Comparison of ENCODE assay signal across 22 mouse cellular contexts in genomic region chr14:74889304-74889703, GRCm38 (mm10). TPM values are rescaled to one million over a fixed set of nuclear protein-coding genes. Genes with fewer than 3 reads are reported as not detected.
DNase-seq lines count a peak whose midpoint lies in the region; ATAC-seq and TF ChIP-seq lines count a peak whose summit lies in the region.
"Had no signal": no experiment of that assay in that cellular context is flagged by ENCODE, and none has a peak within 500 bp of the region (broad histone marks: within the 10 kb centered on the region; RNA-seq: fewer than 3 reads in every experiment).

No protein-coding gene starts in this region.

- no peaks in the 10 kb centered on the region for H3K27me3 ChIP-seq in liver, embryonic 11.5 days (replicated peaks; ENCODE audit: control insufficient read depth, insufficient read depth, low read length)
- H3K27me3 ChIP-seq in liver, embryonic 14.5 days (ENCODE audit: control insufficient read depth, insufficient read depth, low read length): no peaks in the 10 kb centered on the region
- H3K27me3 ChIP-seq: CH12.LX; embryonic facial prominence, embryonic 12.5 days; forebrain, embryonic 15.5 days; Patski had no signal

- no peaks in the 10 kb centered on the region for H3K9me3 ChIP-seq in liver, embryonic 11.5 days (ENCODE audit: control insufficient read depth, low read length)
- H3K9me3 ChIP-seq in liver, embryonic 14.5 days (ENCODE audit: control insufficient read depth, low read length): no peaks in the 10 kb centered on the region
- H3K9me3 ChIP-seq: embryonic facial prominence, embryonic 10.5 days; embryonic facial prominence, embryonic 12.5 days; forebrain, embryonic 13.5 days; forebrain, embryonic 15.5 days; G1E had no signal

- WGBS in liver, embryonic 11.5 days: 49% methylated on average over 2 of the region's 2 CpGs
- WGBS in liver, embryonic 14.5 days (ENCODE audit: insufficient replicate concordance): 25% methylated on average over 2 of the region's 2 CpGs

- no peak for DNase-seq in liver, embryonic 11.5 days (ENCODE audit: low spot score)
- DNase-seq in liver: no peak
- DNase-seq in liver, embryonic 14.5 days (ENCODE audit: low read depth in 3 of 3, low spot score in 3 of 3): no peak
- DNase-seq in retina, embryonic 14.5 days (ENCODE audit: low spot score): no peak
- DNase-seq in adrenal gland, postnatal 14 days: no peak
- no peak for DNase-seq in left cerebral cortex, postnatal 4 days
- DNase-seq: adrenal gland, adult 8-10 months; adrenal gland, postnatal 25 days; cerebellum, adult 11-12 months; cerebellum, adult 2 months; cerebellum, adult 9-10 months; cerebellum, postnatal 10 days; cerebellum, postnatal 25 days had no signal

- TF ChIP-seq CTCF in liver, embryonic 14.5 days (IDR thresholded peaks at IDR 0.05; ENCODE audit: low read depth): no peak

- ATAC-seq in liver, embryonic 11.5 days (replicated peaks; ENCODE audit: low FRiP score): peak; percentile 78
- ATAC-seq in inflammation-experienced regulatory T-cells, adult 6 months: peak; percentile 21
- peak; percentile 56; the same call in 1 of the 2 replicates for ATAC-seq in liver, embryonic 14.5 days (ENCODE audit: insufficient read depth)
- 0 out of 2 replicates have a peak, but pooled peaks have one; percentile 13 for ATAC-seq in megakaryocyte progenitor cell, adult 5-6 weeks (replicated peaks; ENCODE audit: poor library complexity)
- ATAC-seq: forebrain, embryonic 13.5 days; forebrain, embryonic 15.5 days; Patski had no signal

- H3K4me2 ChIP-seq in liver, embryonic 11.5 days: no peak overlapping the region
- H3K4me2 ChIP-seq in liver, embryonic 14.5 days (ENCODE audit: low read depth): no peak overlapping the region
- H3K4me2 ChIP-seq: embryonic facial prominence, embryonic 12.5 days; forebrain, embryonic 13.5 days; forebrain, embryonic 15.5 days had no signal

- no peak overlapping the region for H3K4me3 ChIP-seq in liver, embryonic 11.5 days (ENCODE audit: low read depth, low read length)
- no peak overlapping the region for H3K4me3 ChIP-seq in liver, embryonic 14.5 days (ENCODE audit: insufficient read depth in 1 of 2, low read depth in 2 of 2, low read length in 2 of 2)
- H3K4me3 ChIP-seq: embryonic facial prominence, embryonic 10.5 days; embryonic facial prominence, embryonic 12.5 days; forebrain, embryonic 13.5 days; forebrain, embryonic 15.5 days had no signal

- H3K27ac ChIP-seq in liver, embryonic 11.5 days (ENCODE audit: low read depth, low read length): no peak overlapping the region
- H3K27ac ChIP-seq in liver, embryonic 14.5 days: no peak overlapping the region
- H3K27ac ChIP-seq: embryonic facial prominence, embryonic 10.5 days; embryonic facial prominence, embryonic 12.5 days; forebrain, embryonic 13.5 days; forebrain, embryonic 15.5 days had no signal

- peaks cover 10% of the 10 kb centered on the region for H3K4me1 ChIP-seq in liver, embryonic 11.5 days (replicated peaks; ENCODE audit: control insufficient read depth, insufficient read depth, low read length)
- peaks cover 9 to 11% of the 10 kb centered on the region in 2 experiments for H3K4me1 ChIP-seq in liver, embryonic 14.5 days (replicated peaks; ENCODE audit: control insufficient read depth in 2 of 2, insufficient read depth in 2 of 2, low read length in 1 of 2)

- TF ChIP-seq EP300 in liver, embryonic 14.5 days (IDR thresholded peaks at IDR 0.05; ENCODE audit: low read depth): no peak

- intact Hi-C loops in left cerebral cortex, postnatal 4 days (cut with DNase I): no loop called here

- H3K9ac ChIP-seq in liver, embryonic 11.5 days (ENCODE audit: low read depth, low read length): no peak overlapping the region
- H3K9ac ChIP-seq in liver, embryonic 14.5 days (replicated peaks): no peak overlapping the region
- H3K9ac ChIP-seq: embryonic facial prominence, embryonic 12.5 days; forebrain, embryonic 13.5 days; forebrain, embryonic 15.5 days had no signal

- H3K36me3 ChIP-seq in liver, embryonic 11.5 days (ENCODE audit: control insufficient read depth, insufficient read depth, low read length): no peaks in the 10 kb centered on the region
- no peaks in the 10 kb centered on the region for H3K36me3 ChIP-seq in liver, embryonic 14.5 days (replicated peaks; ENCODE audit: control insufficient read depth, insufficient read depth, low read depth)
- H3K36me3 ChIP-seq: embryonic facial prominence, embryonic 10.5 days; embryonic facial prominence, embryonic 12.5 days; forebrain, embryonic 15.5 days; G1E had no signal

RNA-seq across cellular contexts. Expression of gene Lrch1, which starts 58.4 kb away (rescaled TPM):
- polyA plus RNA-seq in liver, embryonic 11.5 days (2014; fragmentation: Nextera tagmentation; extraction: Ambion mirVana): 7.9 and 8.0 TPM in 2 replicates
- polyA plus RNA-seq in inflammation-experienced regulatory T-cells, adult 6 months (2017; shearing (Covaris generic)): 10 to 100 TPM; 26.2 to 28.4 (median 27.1) TPM
- polyA plus RNA-seq in liver, embryonic 14.5 days (2012; rRNA removed): 2.7 and 2.8 TPM in 2 replicates
- polyA plus RNA-seq in liver, embryonic 14.5 days (2014; fragmentation: Nextera tagmentation; extraction: Ambion mirVana): 3.4 and 4.4 TPM in 2 replicates
- total RNA-seq in megakaryocyte progenitor cell, adult 5-6 weeks (2015): 12.1 and 14.3 TPM in 2 replicates
- 9.3 and 11.3 TPM in 2 replicates for total RNA-seq in megakaryocyte progenitor cell, adult 5-6 weeks (2017)
- 14.6 and 17.3 TPM in 2 replicates for total RNA-seq in adrenal gland, postnatal 14 days (2021)
- 10 to 100 TPM; 40.9 to 43.4 TPM for total RNA-seq in left cerebral cortex, postnatal 4 days (2021)
- polyA plus RNA-seq: G1E had no signal

Comparison
In these comparisons a context has a peak if more than half of its experiments do, and no peak if none do; other contexts are left out.
1. ATAC-seq: peak in every context shown above with its lines; median percentile 78 in liver, embryonic 11.5 days; 56 in liver, embryonic 14.5 days; 21 in inflammation-experienced regulatory T-cells, adult 6 months; 13 in megakaryocyte progenitor cell, adult 5-6 weeks.